Mouse (Mus musculus) CH12.LX (cell line): ENCODE results near the gene Pxt1.

Source experiments
- CTCF ChIP-seq, 2 experiments: IDR thresholded peaks in 1 of 2; conservative IDR thresholded peaks in 1 of 2; 2 replicates each; pipeline ENCODE4 v1.5.1; 2011 to 2012; ENCODE audit warnings: low read depth in 2 of 2, low read length in 2 of 2, improper control_type of control experiment in 1 of 2, inconsistent platforms in 1 of 2, mild to moderate bottlenecking in 1 of 2, moderate library complexity in 1 of 2
- ELF1 ChIP-seq: IDR thresholded peaks from 2 replicates; pipeline ENCODE4 v1.6.1; 2014; ENCODE audit warnings: low read depth, mild to moderate bottlenecking, inconsistent platforms, low read length, improper control_type of control experiment
- EP300 ChIP-seq: IDR thresholded peaks from 2 replicates; pipeline ENCODE4 v1.6.1; 2011; ENCODE audit warnings: low read length, improper control_type of control experiment
- MAFK ChIP-seq: IDR thresholded peaks from 2 replicates; pipeline ENCODE4 v1.6.1; 2011; ENCODE audit warnings: low read length, improper control_type of control experiment; ENCODE audit not compliant: insufficient replicate concordance
- MAX ChIP-seq: IDR thresholded peaks from 2 replicates; pipeline ENCODE4 v1.6.1; 2011; ENCODE audit warnings: low read length, improper control_type of control experiment
- MXI1 ChIP-seq: IDR thresholded peaks from 2 replicates; pipeline ENCODE4 v1.6.1; 2011; ENCODE audit warnings: mild to moderate bottlenecking, low read depth, low read length, improper control_type of control experiment
- NELFE ChIP-seq: IDR thresholded peaks from 2 replicates; pipeline ENCODE4 v1.6.1; 2011; ENCODE audit warnings: low read depth, low read length, improper control_type of control experiment
- POLR2A ChIP-seq: IDR thresholded peaks from 2 replicates; pipeline ENCODE4 v1.6.1; 2011; ENCODE audit warnings: low read depth, mild to moderate bottlenecking, improper control_type of control experiment, low read length
- POLR2AphosphoS2 ChIP-seq: IDR thresholded peaks from 2 replicates; pipeline ENCODE4 v1.6.1; 2011; ENCODE audit warnings: low read depth, low read length, improper control_type of control experiment
- RAD21 ChIP-seq: IDR thresholded peaks from 2 replicates; pipeline ENCODE4 v1.6.1; 2011; ENCODE audit warnings: low read depth, mild to moderate bottlenecking, low read length, improper control_type of control experiment, moderate library complexity
- TBP ChIP-seq: conservative IDR thresholded peaks from 2 replicates; pipeline ENCODE4 v1.6.1; 2011; ENCODE audit warnings: low read depth, low read length, improper control_type of control experiment
- TCF12 ChIP-seq: IDR thresholded peaks from 2 replicates; pipeline ENCODE4 v1.6.1; 2014; ENCODE audit warnings: low read depth, mild to moderate bottlenecking, inconsistent platforms, low read length, improper control_type of control experiment
- USF1 ChIP-seq: IDR thresholded peaks from 2 replicates; pipeline ENCODE4 v1.6.1; 2014; ENCODE audit warnings: low read depth, mild to moderate bottlenecking, inconsistent platforms, low read length, improper control_type of control experiment
- ZC3H11A ChIP-seq: IDR thresholded peaks from 2 replicates; pipeline ENCODE4 v1.6.1; 2012; ENCODE audit warnings: low read depth, mild to moderate bottlenecking, inconsistent platforms, low read length, improper control_type of control experiment

GRCm38 (mm10) chr17:28954416-28954815 lies 10.8 kb upstream of the Pxt1 start:
- TF ChIP-seq ZC3H11A = no peak
- no peak for TF ChIP-seq NELFE
- no peak for TF ChIP-seq POLR2A
- no peak for TF ChIP-seq CTCF (conservative IDR thresholded peaks at IDR 0.05 in 1 of 2, IDR thresholded peaks at IDR 0.05 in 1 of 2; ENCODE audit: low read depth in 2 of 2, low read length in 2 of 2)
- TF ChIP-seq MAX = no peak
- TF ChIP-seq RAD21 = no peak
- TF ChIP-seq MAFK = no peak
- no peak for TF ChIP-seq TBP
- TF ChIP-seq USF1 = no peak
- TF ChIP-seq POLR2AphosphoS2 = no peak
- no peak for TF ChIP-seq EP300
- no peak for TF ChIP-seq TCF12
- no peak for TF ChIP-seq MXI1
- no peak for TF ChIP-seq ELF1
